Mouse (Mus musculus) intestine, embryonic 15.5 days (tissue): Measurements from ENCODE around the gene Fkbpl. TPM values are rescaled to one million over a fixed set of nuclear protein-coding genes. Genes with fewer than 3 reads are reported as not detected.

Source experiments
- ATAC-seq: fragments of 200-750 bp; cut with Nextera tagmentation; 2 replicates; pipeline ENCODE4 v1.8.0; 2017; ENCODE audit warnings: moderate TSS enrichment, moderate library complexity
- H3K27ac ChIP-seq: fragments of 300-500 bp; sonication (generic); 2 replicates; pipeline ENCODE4 v1.5.1; 2015; ENCODE audit warnings: mild to moderate bottlenecking, inconsistent platforms
- H3K27me3 ChIP-seq: fragments of 300-500 bp; sonication (generic); replicated peaks from 2 replicates; pipeline ENCODE4 v1.6.1; 2015; ENCODE audit warnings: inconsistent platforms
- H3K36me3 ChIP-seq: fragments of 300-500 bp; sonication (generic); 2 replicates; pipeline ENCODE4 v1.6.1; 2015; ENCODE audit warnings: inconsistent platforms
- H3K4me1 ChIP-seq: fragments of 300-500 bp; sonication (generic); replicated peaks from 2 replicates; pipeline ENCODE4 v1.6.1; 2015; ENCODE audit warnings: inconsistent platforms
- H3K4me2 ChIP-seq: fragments of 300-500 bp; sonication (generic); replicated peaks from 2 replicates; pipeline ENCODE4 v1.6.1; 2015; ENCODE audit warnings: mild to moderate bottlenecking, inconsistent platforms
- H3K4me3 ChIP-seq: fragments of 300-500 bp; sonication (generic); replicated peaks from 2 replicates; pipeline ENCODE4 v1.5.1; 2015; ENCODE audit warnings: inconsistent platforms
- H3K9ac ChIP-seq: fragments of 300-500 bp; sonication (generic); 2 replicates; pipeline ENCODE4 v1.6.1; 2015; ENCODE audit warnings: inconsistent platforms
- H3K9me3 ChIP-seq: fragments of 300-500 bp; sonication (generic); 2 replicates; pipeline ENCODE4 v1.6.1; 2016; ENCODE audit warnings: inconsistent platforms
- WGBS: fragments of 180-500 bp; shearing (Covaris S2); methylation state at CpG from one replicate; pipeline ENCODE4 v1.1.7; 2015; 5-methylcytosine and 5-hydroxymethylcytosine counted together
- polyA plus RNA-seq: library from polyadenylated mRNA; unstranded; fragments of >200 nt; fragmentation: Nextera tagmentation; extraction: Ambion mirVana; gene quantifications from 2 replicates; pipeline ENCODE4 v1.2.1, GENCODE M21; 2015

Fkbpl gene
- polyA plus RNA-seq, 1 experiment from 2014 or later, result 13.7 TPM

- WGBS, result 93% methylated on average over 8 of the region's 8 CpGs
- Histone ChIP-seq H3K36me3 (peaks cover 42% of the 10 kb centered on the region), H3K27ac (no peak overlapping the region), H3K4me1 (peaks cover 21% of the 10 kb centered on the region), H3K9me3 (no peaks in the 10 kb centered on the region), H3K4me2 (no peak overlapping the region), H3K4me3 (no peak overlapping the region), H3K27me3 (no peaks in the 10 kb centered on the region), H3K9ac (no peak overlapping the region)
- ATAC-seq, result no peak
Observed at GRCm38 (mm10) chr17:34611050-34611449, 33.5 kb upstream of the Fkbpl start.

DNA sequence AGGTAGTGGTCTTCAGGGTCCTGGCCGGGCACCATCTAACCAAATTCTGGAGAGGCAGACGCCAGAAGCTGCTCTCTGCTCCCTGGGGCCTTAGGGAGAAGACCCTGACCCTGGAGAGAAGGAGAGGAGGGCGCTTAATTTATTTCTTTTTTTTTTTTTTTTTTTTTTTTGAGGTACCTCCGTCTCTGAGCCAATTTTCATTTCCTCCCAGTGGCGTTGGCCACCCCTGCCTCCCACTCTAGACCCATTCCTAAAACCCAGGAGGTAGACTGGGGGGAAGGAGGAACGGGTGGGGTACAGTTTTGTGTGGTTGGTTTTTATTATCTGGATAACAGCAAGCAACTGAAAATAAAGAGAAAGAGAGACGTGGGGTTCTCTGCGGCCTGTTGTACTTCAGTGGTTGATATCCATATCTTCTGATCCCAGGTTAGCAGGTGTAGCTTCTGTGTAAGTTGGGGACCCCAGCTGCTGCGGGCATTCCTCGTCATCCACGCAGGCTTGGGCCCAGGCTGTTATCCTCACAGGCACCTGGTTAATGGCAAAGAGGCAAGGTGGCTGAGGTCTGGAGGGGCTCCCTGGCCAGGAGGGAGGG is 31.4 kb upstream of the Fkbpl start:
- Histone ChIP-seq H3K9ac (no peak overlapping the region), H3K36me3 (peaks cover 42% of the 10 kb centered on the region), H3K4me3 (no peak overlapping the region), H3K27ac (no peak overlapping the region), H3K9me3 (no peaks in the 10 kb centered on the region), H3K4me2 (no peak overlapping the region), H3K27me3 (no peaks in the 10 kb centered on the region), H3K4me1 (0 out of 2 replicates have a peak, but pooled peaks cover 6% of the 10 kb centered on the region)
- 87% methylated on average over 11 of the region's 11 CpGs for WGBS
- no peak for ATAC-seq

GRCm38 (mm10) chr17:34613830-34614229 is 30.7 kb upstream of the Fkbpl start:
- Histone ChIP-seq H3K36me3 (peaks cover 42% of the 10 kb centered on the region), H3K4me3 (no peak overlapping the region), H3K27me3 (no peaks in the 10 kb centered on the region), H3K4me2 (no peak overlapping the region), H3K9ac (no peak overlapping the region), H3K27ac (no peak overlapping the region), H3K9me3 (no peaks in the 10 kb centered on the region), H3K4me1 (0 out of 2 replicates have a peak, but pooled peaks cover 2% of the 10 kb centered on the region)
- 93% methylated on average over 10 of the region's 10 CpGs for WGBS
- ATAC-seq, result no peak

DNA sequence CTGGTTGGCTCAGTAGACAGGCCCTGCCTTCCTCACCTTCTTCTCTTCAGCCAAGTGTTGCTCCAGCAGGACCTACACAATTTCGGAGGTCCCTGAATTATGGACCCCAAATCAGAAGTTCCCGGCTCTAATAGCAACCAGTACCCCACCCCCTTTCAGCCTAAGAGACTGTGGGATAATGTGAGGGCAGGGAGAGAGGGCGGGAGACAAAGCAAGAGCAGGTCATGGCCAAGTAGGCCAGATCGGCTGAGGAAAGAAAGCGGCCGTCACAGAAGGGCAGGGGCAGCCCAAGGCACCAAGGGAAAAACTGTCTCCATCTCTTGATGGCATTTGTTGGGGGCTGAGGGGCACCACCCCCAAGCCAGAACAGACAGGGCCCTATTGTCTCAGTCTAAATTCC is 28.7 kb upstream of the Fkbpl start, which contains the start of gene Egfl8:
Egfl8 (minus strand) TSS at position 101 of the 400 bp plus-strand sequence.
- Histone ChIP-seq H3K4me1 (0 out of 2 replicates have a peak, but pooled peaks cover 2% of the 10 kb centered on the region), H3K27ac (no peak within 1 kb of the TSS), H3K36me3 (peaks cover 38% of the 10 kb centered on the region), H3K4me2 (no peak within 1 kb of the TSS), H3K27me3 (no peaks in the 10 kb centered on the region), H3K9ac (no peak within 1 kb of the TSS), H3K4me3 (no peak within 1 kb of the TSS), H3K9me3 (no peaks in the 10 kb centered on the region)
- no peak for ATAC-seq
- WGBS, result 78% methylated on average over 6 of the region's 6 CpGs

DNA sequence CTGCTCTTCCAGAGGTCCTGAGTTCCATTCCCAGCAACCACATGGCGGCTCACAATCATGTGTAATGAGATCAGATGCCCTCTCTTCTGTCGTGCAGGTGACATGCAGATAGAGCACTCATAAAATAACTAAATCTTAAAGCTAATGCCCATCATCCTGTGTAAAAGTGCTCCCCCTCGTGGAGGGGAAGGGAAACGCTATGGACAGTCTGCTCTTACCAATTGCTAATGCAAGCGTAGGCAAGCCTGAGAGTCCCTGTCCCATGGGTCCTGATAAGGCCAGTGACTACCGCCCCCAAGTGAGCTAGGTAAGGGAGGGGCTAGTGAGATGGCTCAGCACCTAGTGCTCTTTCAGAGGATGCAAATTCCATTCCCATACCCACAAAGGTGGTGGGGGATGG is 25.6 kb upstream of the Fkbpl start:
- Histone ChIP-seq H3K27me3 (no peaks in the 10 kb centered on the region), H3K9ac (no peak overlapping the region), H3K9me3 (no peaks in the 10 kb centered on the region), H3K4me1 (0 out of 2 replicates have a peak, but pooled peaks cover 2% of the 10 kb centered on the region), H3K4me3 (no peak overlapping the region), H3K36me3 (peaks cover 27% of the 10 kb centered on the region), H3K27ac (no peak overlapping the region), H3K4me2 (no peak overlapping the region)
- peak; percentile 37 for ATAC-seq
- WGBS, result 20% methylated on average over 6 of the region's 6 CpGs

DNA sequence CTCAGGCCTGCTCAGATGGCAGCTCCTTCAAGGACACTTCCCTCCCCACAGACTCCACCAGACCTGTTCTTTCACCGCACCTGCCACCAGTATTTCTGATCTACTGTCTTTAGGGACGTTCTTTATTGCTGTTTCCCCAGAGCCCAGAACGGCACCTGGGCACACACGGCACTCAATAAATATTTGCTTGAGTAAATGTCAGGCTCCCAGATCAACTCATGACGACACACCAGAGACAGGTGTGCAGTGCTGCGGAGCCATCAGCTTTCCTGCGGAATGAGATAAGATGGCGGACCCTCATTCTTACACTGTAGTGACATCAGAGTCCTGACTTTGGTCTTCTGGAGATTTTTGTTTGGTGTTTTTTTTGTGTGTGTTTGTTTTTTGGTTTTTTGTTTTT is 23.6 kb upstream of the Fkbpl start:
- WGBS, result 67% methylated on average over 8 of the region's 8 CpGs
- no peak overlapping the region for H3K9ac ChIP-seq
- peak overlapping the region; percentile 20; the same call in 1 of the 2 replicates for H3K27ac ChIP-seq
- H3K4me2 ChIP-seq, result no peak overlapping the region
- no peak overlapping the region for H3K4me3 ChIP-seq
- H3K27me3 ChIP-seq, result no peaks in the 10 kb centered on the region
- H3K36me3 ChIP-seq, result peaks cover 21% of the 10 kb centered on the region
- H3K4me1 ChIP-seq, result peaks cover 3% of the 10 kb centered on the region
- H3K9me3 ChIP-seq, result no peaks in the 10 kb centered on the region
- 0 out of 2 replicates have a peak, but pooled peaks have one; percentile 21 for ATAC-seq

GRCm38 (mm10) chr17:34623161-34623560 is 21.4 kb upstream of the Fkbpl start:
- no peak overlapping the region for H3K27ac ChIP-seq
- no peak overlapping the region for H3K4me3 ChIP-seq
- peaks cover 21% of the 10 kb centered on the region; the same call in 1 of the 2 replicates for H3K36me3 ChIP-seq
- no peaks in the 10 kb centered on the region for H3K27me3 ChIP-seq
- no peak overlapping the region for H3K9ac ChIP-seq
- H3K4me1 ChIP-seq, result peaks cover 11% of the 10 kb centered on the region
- H3K4me2 ChIP-seq, result no peak overlapping the region
- no peaks in the 10 kb centered on the region for H3K9me3 ChIP-seq
- WGBS, result 84% methylated on average over 9 of the region's 9 CpGs
- no peak for ATAC-seq

- Histone ChIP-seq H3K4me3 (no peak overlapping the region), H3K9me3 (no peaks in the 10 kb centered on the region), H3K4me1 (peaks cover 20% of the 10 kb centered on the region), H3K27me3 (peaks cover 3% of the 10 kb centered on the region), H3K4me2 (no peak overlapping the region), H3K27ac (no peak overlapping the region), H3K9ac (no peak overlapping the region), H3K36me3 (peaks cover 21% of the 10 kb centered on the region; the same call in 1 of the 2 replicates)
- no peak for ATAC-seq
- WGBS, result 92% methylated on average over 3 of the region's 3 CpGs
Observed at GRCm38 (mm10) chr17:34624981-34625380, 19.6 kb upstream of the Fkbpl start.

DNA sequence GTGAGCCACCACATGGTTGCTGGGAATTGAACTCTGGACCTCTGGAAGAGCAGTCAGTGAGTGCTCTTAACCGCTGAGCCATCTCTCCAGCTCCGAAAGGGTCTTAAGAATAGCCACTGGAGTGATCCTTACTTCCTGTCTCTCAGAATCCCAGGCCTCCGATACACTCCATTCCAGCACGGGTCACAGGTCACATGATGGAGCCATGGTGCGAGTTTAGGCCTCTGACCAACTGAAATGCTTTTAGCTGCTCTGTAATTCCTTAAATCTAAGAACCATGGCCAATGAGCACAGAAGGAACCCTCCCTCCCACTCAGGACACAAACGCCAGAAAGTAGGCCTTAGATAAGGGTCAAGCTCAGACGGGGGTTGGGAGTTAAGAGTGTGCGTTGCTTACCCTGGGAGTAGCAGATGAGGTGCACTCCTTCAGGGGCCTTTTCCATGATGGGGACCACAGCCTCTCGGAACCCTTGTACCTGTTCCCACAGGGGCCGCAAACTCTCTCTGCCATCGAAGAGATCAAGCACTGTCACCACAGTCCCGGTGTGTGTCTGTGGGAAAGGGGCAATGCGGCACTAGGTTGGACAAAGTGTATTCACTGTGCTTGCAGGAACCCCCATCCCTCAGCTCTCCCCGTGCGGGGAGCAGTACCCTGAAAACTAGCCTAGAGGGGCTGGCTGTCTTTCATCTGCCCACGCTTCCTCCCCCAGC is 18.3 kb upstream of the Fkbpl start:
- H3K9me3 ChIP-seq, result no peaks in the 10 kb centered on the region
- H3K4me3 ChIP-seq, result peak overlapping the region; percentile 69
- H3K4me2 ChIP-seq, result peak overlapping the region; percentile 92
- whole genome bisulfite sequencing, result 54% methylated on average over 16 of the region's 16 CpGs
- H3K9ac ChIP-seq, result peak overlapping the region; percentile 66
- H3K4me1 ChIP-seq, result peaks cover 31% of the 10 kb centered on the region
- no peak for ATAC-seq
- peaks cover 15% of the 10 kb centered on the region for H3K27me3 ChIP-seq
- peak overlapping the region; percentile 96 for H3K27ac ChIP-seq
- H3K36me3 ChIP-seq, result peaks cover 20% of the 10 kb centered on the region; the same call in 1 of the 2 replicates

GRCm38 (mm10) chr17:34626773-34627092 is 17.8 kb upstream of the Fkbpl start:
- Histone ChIP-seq H3K36me3 (peaks cover 18% of the 10 kb centered on the region; the same call in 1 of the 2 replicates), H3K27me3 (peaks cover 20% of the 10 kb centered on the region), H3K27ac (peak overlapping the region; percentile 96), H3K9me3 (no peaks in the 10 kb centered on the region), H3K4me3 (peak overlapping the region; percentile 69), H3K4me2 (peak overlapping the region; percentile 92), H3K4me1 (peaks cover 36% of the 10 kb centered on the region), H3K9ac (peak overlapping the region; percentile 66)
- under 1% methylated on average over 18 of the region's 18 CpGs for WGBS
- ATAC-seq, result peak; percentile 26; the same call in 1 of the 2 replicates

DNA sequence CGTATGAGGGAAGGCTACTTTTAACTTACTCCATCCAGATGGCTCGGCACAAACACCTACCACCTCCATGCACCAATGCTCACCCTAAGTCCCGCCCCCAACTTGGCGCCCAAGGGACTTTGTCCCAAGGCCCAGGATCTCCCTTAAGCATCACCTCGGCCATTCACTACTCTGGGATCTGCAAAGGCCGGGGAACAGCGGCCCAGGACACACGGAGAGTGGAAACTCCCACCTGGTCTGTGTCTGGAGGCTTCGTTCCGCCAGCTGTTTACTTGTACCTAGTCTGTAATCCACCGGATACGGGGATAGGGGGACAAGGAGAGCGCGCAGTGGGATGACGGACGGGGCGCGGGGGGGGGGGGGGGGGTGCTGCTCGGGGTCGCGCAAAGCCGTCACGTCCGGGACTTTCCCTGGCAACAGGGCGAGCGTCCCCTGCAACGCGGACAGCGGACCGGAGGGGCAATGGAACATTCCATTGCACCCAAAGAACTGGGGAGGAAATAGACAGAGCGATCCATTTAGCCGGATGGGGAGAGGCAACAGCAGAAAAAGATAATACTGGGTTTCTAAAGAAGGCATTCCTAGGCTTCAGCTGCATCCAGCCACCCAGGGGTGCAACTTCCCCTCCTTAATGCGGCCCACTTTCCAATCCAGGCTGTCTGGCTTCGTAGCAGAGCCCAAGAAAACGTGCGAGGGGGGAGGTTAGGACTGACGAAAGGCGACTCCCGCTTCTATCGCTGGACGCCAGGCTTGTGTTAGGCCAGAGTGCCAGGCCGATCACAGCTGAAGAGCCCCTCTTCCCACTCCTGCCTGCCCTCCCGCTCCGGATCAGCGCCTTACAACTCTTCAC is 17.2 kb upstream of the Fkbpl start:
- peak overlapping the region; percentile 92 for H3K4me2 ChIP-seq
- no peaks in the 10 kb centered on the region for H3K9me3 ChIP-seq
- peak overlapping the region; percentile 66 for H3K9ac ChIP-seq
- peak overlapping the region; percentile 96 for H3K27ac ChIP-seq
- peaks cover 40% of the 10 kb centered on the region for H3K4me1 ChIP-seq
- under 1% methylated on average over 42 of the region's 45 CpGs for WGBS
- H3K4me3 ChIP-seq, result peak overlapping the region; percentile 69
- H3K27me3 ChIP-seq, result peaks cover 24% of the 10 kb centered on the region
- ATAC-seq, result peak; percentile 83
- peaks cover 14% of the 10 kb centered on the region; the same call in 1 of the 2 replicates for H3K36me3 ChIP-seq
